In genomic region chr7:24346444-24346843, GRCm38 (mm10) we compare ENCODE assay signal across 21 mouse cellular contexts. TPM values are rescaled to one million over a fixed set of nuclear protein-coding genes. Genes with fewer than 3 reads are reported as not detected.
"Had no signal": no experiment of that assay in that cellular context is flagged by ENCODE, and none has a peak within 500 bp of the region (broad histone marks: within the 10 kb centered on the region; RNA-seq: fewer than 3 reads in every experiment).

No protein-coding gene starts in this region.

- H3K4me3 ChIP-seq: intestine, embryonic 15.5 days; limb, embryonic 12.5 days; liver, embryonic 13.5 days; lung, embryonic 15.5 days; megakaryocyte, embryonic 14.5 days had no signal

- H3K4me2 ChIP-seq: intestine, embryonic 15.5 days; limb, embryonic 12.5 days; liver, embryonic 13.5 days; lung, embryonic 15.5 days; midbrain, embryonic 11.5 days had no signal

- ATAC-seq: intestine, embryonic 15.5 days; midbrain, embryonic 16.5 days had no signal

- H3K4me1 ChIP-seq: intestine, embryonic 15.5 days; limb, embryonic 12.5 days; liver, embryonic 13.5 days; lung, embryonic 15.5 days; megakaryocyte, embryonic 14.5 days had no signal

- H3K9me3 ChIP-seq: intestine, embryonic 15.5 days; limb, embryonic 12.5 days; liver, embryonic 13.5 days; lung, embryonic 15.5 days had no signal

- H3K36me3 ChIP-seq: intestine, embryonic 15.5 days; limb, embryonic 12.5 days; liver, embryonic 13.5 days; lung, embryonic 15.5 days had no signal

- H3K27ac ChIP-seq: intestine, embryonic 15.5 days; limb, embryonic 12.5 days; liver, embryonic 13.5 days; lung, embryonic 15.5 days; macrophage had no signal

- DNase-seq: kidney, adult 8-10 months; kidney, postnatal 25 days; liver, embryonic 13.5 days; lung, postnatal 14 days; right cerebral cortex, adult 18-20 months; right cerebral cortex, postnatal 25 days; spleen, adult 18-20 months; thymus, adult 2 months; thymus, postnatal 36 days had no signal

- H3K9ac ChIP-seq: intestine, embryonic 15.5 days; limb, embryonic 12.5 days; liver, embryonic 13.5 days; lung, embryonic 15.5 days had no signal

- H3K27me3 ChIP-seq: intestine, embryonic 15.5 days; liver, embryonic 13.5 days; lung, embryonic 15.5 days had no signal

RNA-seq across cellular contexts. Expression of gene Lypd5, which starts 2.6 kb away (rescaled TPM):
- total RNA-seq: layer of hippocampus, postnatal 10 days; left cerebral cortex, postnatal 36 days had no signal
- polyA plus RNA-seq: intestine, embryonic 15.5 days; kidney, embryonic 16.5 days; limb, embryonic 12.5 days; liver, embryonic 13.5 days; lung, embryonic 15.5 days; macrophage; midbrain, embryonic 11.5 days; midbrain, embryonic 16.5 days; neural tube, embryonic 14.5 days; stomach, embryonic 14.5 days had no signal

RNA-seq across cellular contexts. Expression of gene Tescl, which starts 12.7 kb away (rescaled TPM):
- total RNA-seq: layer of hippocampus, postnatal 10 days; left cerebral cortex, postnatal 36 days had no signal
- polyA plus RNA-seq: liver, embryonic 13.5 days; lung, embryonic 15.5 days; macrophage; midbrain, embryonic 11.5 days had no signal
